16 mouse cellular contexts compared by ENCODE assay signal in the genomic region with DNA sequence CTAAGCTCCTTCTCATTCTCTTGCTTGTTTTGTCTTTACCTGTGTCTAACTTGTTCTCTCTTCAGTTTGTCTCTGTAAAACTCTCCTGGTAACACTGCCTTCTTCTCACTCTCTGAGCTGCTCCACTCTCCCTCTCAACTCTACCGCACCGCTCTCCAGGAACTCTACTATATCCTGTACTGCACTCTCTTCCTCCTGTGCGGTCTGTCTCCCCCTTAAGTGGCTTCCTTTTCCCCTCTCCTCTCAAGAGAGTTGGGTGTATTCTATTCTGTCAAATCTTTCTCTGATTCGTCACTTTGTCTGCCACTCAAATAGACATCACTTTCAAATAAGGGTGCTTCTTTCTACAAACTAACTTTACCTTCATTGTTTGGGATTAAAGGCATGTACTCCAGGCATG.
"Had no signal": no experiment of that assay in that cellular context is flagged by ENCODE, and none has a peak within 500 bp of the region (broad histone marks: within the 10 kb centered on the region; RNA-seq: fewer than 3 reads in every experiment).

No protein-coding gene starts in this region.

- DNase-seq: heart, postnatal 10 days; heart, postnatal 14 days; heart, postnatal 36 days; heart, postnatal 4 days; kidney, adult 11 months; kidney, adult 18-20 months; kidney, adult 2 months; kidney, adult 8-10 months; kidney, adult 9 months; kidney, postnatal 10 days; kidney, postnatal 14 days; kidney, postnatal 25 days; kidney, postnatal 36 days; kidney, postnatal 4 days; layer of hippocampus, adult 9-11 months; layer of hippocampus, postnatal 36 days had no signal
